Mouse (Mus musculus) embryo, embryonic 11.5 days (tissue): ENCODE results near the gene 4930438A08Rik.
"Not testable (repeated sequence)": the region's sequence is repeated elsewhere in the genome, so short reads cannot be mapped to it uniquely, and the experiment has no call there.

Experiments used
- DNase-seq: peaks from one replicate; pipeline ENCODE4 v3.0.0-alpha.2; 2012; ENCODE audit warnings: low read depth, low spot score

4930438A08Rik gene

GRCm38 (mm10) chr11:58281970-58282496 is 7.4 kb downstream of the 4930438A08Rik start:
- no peak for DNase-seq

- no peak for DNase-seq
These were observed 7.9 kb downstream of the 4930438A08Rik start for GRCm38 (mm10) chr11:58282518-58282917.

GRCm38 (mm10) chr11:58289992-58290682 is 15.5 kb downstream of the 4930438A08Rik start:
- no peak for DNase-seq

- no peak for DNase-seq
These were observed 16.2 kb downstream of the 4930438A08Rik start for GRCm38 (mm10) chr11:58290812-58291211.

- no peak for DNase-seq
These were observed 18.2 kb downstream of the 4930438A08Rik start for GRCm38 (mm10) chr11:58292791-58293190.

- DNase-seq = no peak
These were observed 22.8 kb downstream of the 4930438A08Rik start for GRCm38 (mm10) chr11:58297396-58297795.

GRCm38 (mm10) chr11:58301057-58301456 is 26.5 kb downstream of the 4930438A08Rik start:
- DNase-seq = peak; percentile 38

GRCm38 (mm10) chr11:58301837-58302754 is 27.5 kb downstream of the 4930438A08Rik start:
- DNase-seq = peak; percentile 97

GRCm38 (mm10) chr11:58302774-58303445 is 28.3 kb downstream of the 4930438A08Rik start:
- DNase-seq = no peak

GRCm38 (mm10) chr11:58303594-58303993 is 29.0 kb downstream of the 4930438A08Rik start:
- no peak for DNase-seq

GRCm38 (mm10) chr11:58305299-58305698 is 30.7 kb downstream of the 4930438A08Rik start:
- DNase-seq = not testable (repeated sequence)

- peak; percentile 91 for DNase-seq
These were observed 32.3 kb downstream of the 4930438A08Rik start, which contains the start of gene Zfp692 for GRCm38 (mm10) chr11:58306860-58307308. Gene Zfp692 (plus strand): TSS chr11:58307069.

- DNase-seq = no peak
These were observed 32.9 kb downstream of the 4930438A08Rik start for GRCm38 (mm10) chr11:58307411-58308080.

GRCm38 (mm10) chr11:58308661-58309060 is 34.1 kb downstream of the 4930438A08Rik start:
- DNase-seq = no peak

- no peak for DNase-seq
These were observed 39.5 kb downstream of the 4930438A08Rik start for GRCm38 (mm10) chr11:58314069-58314468.

- DNase-seq = no peak
These were observed 41.1 kb downstream of the 4930438A08Rik start for GRCm38 (mm10) chr11:58315536-58316168.

GRCm38 (mm10) chr11:58316344-58316743 is 41.7 kb downstream of the 4930438A08Rik start:
- no peak for DNase-seq

GRCm38 (mm10) chr11:58316768-58317390 is 42.3 kb downstream of the 4930438A08Rik start:
- DNase-seq = no peak

- DNase-seq = peak; percentile 91
These were observed 48.4 kb downstream of the 4930438A08Rik start for GRCm38 (mm10) chr11:58322824-58323569.
